17 mouse cellular contexts compared by ENCODE assay signal in the genomic region with DNA sequence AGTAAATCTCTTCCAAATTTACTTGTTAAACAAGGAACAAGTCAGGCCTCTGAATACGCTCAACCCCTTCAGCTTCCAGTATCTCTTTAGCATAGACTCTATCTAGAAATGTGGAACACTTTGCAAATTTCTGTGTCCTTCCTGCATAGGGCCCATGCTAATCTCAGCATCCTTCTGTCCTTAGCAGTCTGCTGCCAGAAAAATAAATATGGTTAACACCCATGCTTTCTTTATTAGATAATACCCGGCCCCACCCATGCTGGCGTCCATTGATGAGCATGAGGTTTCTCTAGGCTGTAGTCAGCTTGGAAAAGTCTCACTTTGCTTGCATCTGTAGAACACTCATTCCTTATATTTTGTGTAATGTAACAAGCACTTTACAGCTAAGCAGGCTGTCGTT. TPM values are rescaled to one million over a fixed set of nuclear protein-coding genes. Genes with fewer than 3 reads are reported as not detected.
DNase-seq lines count a peak whose midpoint lies in the region; ATAC-seq lines count a peak whose summit lies in the region.
"Had no signal": no experiment of that assay in that cellular context is flagged by ENCODE, and none has a peak within 500 bp of the region (broad histone marks: within the 10 kb centered on the region; RNA-seq: fewer than 3 reads in every experiment).

No protein-coding gene starts in this region.

- H3K4me1 ChIP-seq in heart, embryonic 10.5 days, result peaks cover 21% of the 10 kb centered on the region; the same call in 1 of the 2 replicates
- peaks cover 3% of the 10 kb centered on the region; the same call in 1 of the 2 replicates for H3K4me1 ChIP-seq in neural tube, embryonic 11.5 days (ENCODE audit: control insufficient read depth, insufficient read depth, low read length)
- H3K4me1 ChIP-seq: forebrain, embryonic 13.5 days; hindbrain, embryonic 15.5 days had no signal

- peak; percentile 25 to 31 for DNase-seq in heart, postnatal 10 days
- DNase-seq in heart, embryonic 10.5 days (ENCODE audit: low spot score), result no peak
- DNase-seq in neural tube, embryonic 11.5 days (ENCODE audit: low spot score), result peak; percentile 7
- no peak for DNase-seq in neural tube, embryonic 10.5 days (ENCODE audit: extremely low spot score, low spot score)
- DNase-seq in adipocyte (ENCODE audit: low spot score), result no peak
- DNase-seq: adrenal gland, adult 8-10 months; adrenal gland, postnatal 36 days; cerebellum, adult 2 months; cerebellum, postnatal 10 days; forebrain, postnatal 0 days; heart, adult 2 months had no signal

- no peak for ATAC-seq in neural tube, embryonic 11.5 days (ENCODE audit: insufficient read depth, low FRiP score, low TSS enrichment)
- ATAC-seq in megakaryocyte-erythroid progenitor cell, adult 5-6 weeks (replicated peaks; ENCODE audit: low FRiP score, low TSS enrichment, poor library complexity, severe bottlenecking), result peak; percentile 52; the same call in 1 of the 2 replicates
- ATAC-seq: forebrain, embryonic 13.5 days; forebrain, postnatal 0 days had no signal

- H3K27me3 ChIP-seq in heart, embryonic 10.5 days (ENCODE audit: insufficient read depth, poor library complexity, severe bottlenecking), result no peaks in the 10 kb centered on the region
- no peaks in the 10 kb centered on the region for H3K27me3 ChIP-seq in neural tube, embryonic 11.5 days (ENCODE audit: control insufficient read depth, insufficient read depth, low read length)
- H3K27me3 ChIP-seq: CH12.LX; forebrain, embryonic 13.5 days; heart, embryonic 12.5 days; hindbrain, embryonic 15.5 days had no signal

- no peak overlapping the region for H3K9ac ChIP-seq in neural tube, embryonic 11.5 days (ENCODE audit: low read length)
- H3K9ac ChIP-seq: forebrain, embryonic 13.5 days; forebrain, postnatal 0 days; heart, embryonic 12.5 days; hindbrain, embryonic 15.5 days had no signal

- H3K4me3 ChIP-seq in heart, embryonic 10.5 days, result no peak overlapping the region
- H3K4me3 ChIP-seq in neural tube, embryonic 11.5 days (ENCODE audit: low read depth, low read length), result no peak overlapping the region
- H3K4me3 ChIP-seq: embryonic facial prominence, embryonic 10.5 days; forebrain, embryonic 13.5 days; heart, adult 2 months; heart, embryonic 12.5 days; hindbrain, embryonic 15.5 days had no signal

- intact Hi-C loops in heart, postnatal 10 days (cut with DNase I), result no loop called here

- no peaks in the 10 kb centered on the region for H3K9me3 ChIP-seq in heart, embryonic 10.5 days
- no peaks in the 10 kb centered on the region for H3K9me3 ChIP-seq in neural tube, embryonic 11.5 days (ENCODE audit: control insufficient read depth, low read length)
- H3K9me3 ChIP-seq: embryonic facial prominence, embryonic 10.5 days; forebrain, embryonic 13.5 days; heart, embryonic 12.5 days; hindbrain, embryonic 15.5 days had no signal

- H3K36me3 ChIP-seq in heart, embryonic 10.5 days, result no peaks in the 10 kb centered on the region
- H3K36me3 ChIP-seq in neural tube, embryonic 11.5 days (ENCODE audit: control insufficient read depth, insufficient read depth, low read length), result no peaks in the 10 kb centered on the region
- H3K36me3 ChIP-seq: embryonic facial prominence, embryonic 10.5 days; heart, embryonic 12.5 days; hindbrain, embryonic 15.5 days had no signal

- 72% methylated on average over 4 of the region's 4 CpGs for whole genome bisulfite sequencing in heart, embryonic 10.5 days
- WGBS in neural tube, embryonic 11.5 days, result 89% methylated on average over 4 of the region's 4 CpGs

- no peak overlapping the region for H3K4me2 ChIP-seq in neural tube, embryonic 11.5 days (ENCODE audit: low read depth)
- H3K4me2 ChIP-seq: forebrain, embryonic 13.5 days; heart, embryonic 12.5 days; hindbrain, embryonic 15.5 days had no signal

- H3K27ac ChIP-seq in heart, embryonic 10.5 days, result no peak overlapping the region
- no peak overlapping the region for H3K27ac ChIP-seq in neural tube, embryonic 11.5 days (ENCODE audit: low read depth, low read length)
- H3K27ac ChIP-seq: embryonic facial prominence, embryonic 10.5 days; forebrain, embryonic 13.5 days; heart, adult 2 months; hindbrain, embryonic 15.5 days had no signal

RNA-seq across cellular contexts. Expression of gene Akap12, which starts 27.2 kb away (rescaled TPM):
- 10 to 100 TPM; 62.8 to 68.4 TPM for total RNA-seq in heart, postnatal 10 days (2021)
- polyA plus RNA-seq in heart, embryonic 10.5 days (2016; fragmentation: Nextera tagmentation; extraction: Ambion mirVana), result 49.6 and 60.0 TPM in 2 replicates
- 70.2 and 74.4 TPM in 2 replicates for polyA plus RNA-seq in neural tube, embryonic 11.5 days (2014; fragmentation: Nextera tagmentation; extraction: Ambion mirVana)
- 3.9 TPM in 1 of 2 replicates, not detected in the other for total RNA-seq in megakaryocyte-erythroid progenitor cell, adult 5-6 weeks (2014; fragmentation: Nextera tagmentation)
- total RNA-seq in megakaryocyte-erythroid progenitor cell, adult 5-6 weeks (2017), result 0.09 TPM in 1 of 2 replicates, not detected in the other

Comparison
In these comparisons a context has a peak if more than half of its experiments do, and no peak if none do; other contexts are left out.
1. DNase-seq: peak in heart, postnatal 10 days (2 of 2) and neural tube, embryonic 11.5 days (single experiment); none in heart, embryonic 10.5 days (single experiment), neural tube, embryonic 10.5 days (single experiment) and adipocyte (single experiment).
2. RNA of gene Akap12, which starts 27.2 kb away (total RNA-seq): 62.8 to 68.4 TPM in heart, postnatal 10 days; 0.09 to 3.9 TPM in megakaryocyte-erythroid progenitor cell, adult 5-6 weeks; every median in the first group is over 10 times any median in the second.